Mouse (Mus musculus): ENCODE data around the gene Qpctl.

DNA sequence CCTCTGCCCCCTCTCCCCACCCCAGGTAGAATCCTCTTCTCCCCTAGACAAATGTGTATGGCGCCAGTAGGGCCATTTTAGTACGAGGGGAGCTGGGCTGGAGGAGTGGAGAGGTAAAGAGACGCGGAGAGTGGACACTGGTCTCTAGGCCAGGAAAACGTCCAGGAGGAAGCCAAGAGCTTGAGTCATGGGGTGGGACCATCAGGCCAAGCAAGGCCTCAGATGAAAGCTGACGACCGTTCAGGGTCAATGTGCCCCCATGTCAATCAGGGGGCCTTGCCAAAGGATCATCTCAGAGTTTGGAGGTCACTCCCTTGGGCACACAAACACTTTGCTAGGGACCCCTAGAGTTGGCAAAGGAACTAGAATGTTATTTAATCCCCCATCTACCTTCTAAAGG is 28.1 kb upstream of the Qpctl start:
- TF ChIP-seq CTCF (conservative IDR thresholded peaks at IDR 0.05; ENCODE audit: low read length) (no peak), POU5F1 (IDR thresholded peaks at IDR 0.05; ENCODE audit: borderline replicate concordance, low read length) (no peak)
